Mouse (Mus musculus): Measurements from ENCODE around the gene Stac3. TPM values are rescaled to one million over a fixed set of nuclear protein-coding genes. Genes with fewer than 3 reads are reported as not detected.

Gene Stac3
- polyA plus RNA-seq, 1 experiment = 0.10 TPM

DNA sequence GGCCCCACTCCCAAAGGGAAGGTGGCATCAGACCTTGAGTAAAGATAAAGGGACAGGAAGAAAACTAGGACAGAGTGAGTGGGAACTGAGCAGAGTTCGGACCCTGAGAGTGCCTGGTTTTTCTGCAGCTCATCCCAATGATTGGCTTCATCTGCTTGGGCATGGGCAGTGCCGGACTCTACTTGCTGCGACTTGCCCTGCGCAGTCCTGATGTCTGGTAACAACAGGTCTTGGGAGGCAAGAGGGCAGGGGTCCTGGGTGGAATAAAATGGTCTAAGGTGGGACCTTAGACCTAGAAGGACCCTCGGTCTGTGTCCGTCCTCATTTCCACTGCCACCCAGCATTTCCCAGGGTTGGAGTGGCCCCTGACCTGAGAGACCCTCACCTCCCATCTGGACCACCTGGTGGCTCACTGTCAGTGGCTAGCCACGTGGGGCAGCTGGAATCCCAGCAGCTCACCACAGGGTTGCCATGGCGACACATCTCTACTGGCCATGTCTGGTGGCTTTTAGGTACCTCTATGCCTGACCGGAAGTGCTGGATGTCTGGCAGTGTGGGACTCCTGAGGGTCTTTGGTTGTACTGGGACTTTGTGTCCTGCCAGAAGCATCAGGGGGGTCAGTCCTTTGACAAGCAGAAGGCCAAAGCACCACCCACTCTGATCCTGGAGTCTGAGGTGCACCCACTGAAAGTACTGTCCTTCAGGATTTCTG lies 13.9 kb downstream of the Stac3 start:
- TF ChIP-seq GATA1 (IDR thresholded peaks at IDR 0.05; ENCODE audit: low read length) = no peak

DNA sequence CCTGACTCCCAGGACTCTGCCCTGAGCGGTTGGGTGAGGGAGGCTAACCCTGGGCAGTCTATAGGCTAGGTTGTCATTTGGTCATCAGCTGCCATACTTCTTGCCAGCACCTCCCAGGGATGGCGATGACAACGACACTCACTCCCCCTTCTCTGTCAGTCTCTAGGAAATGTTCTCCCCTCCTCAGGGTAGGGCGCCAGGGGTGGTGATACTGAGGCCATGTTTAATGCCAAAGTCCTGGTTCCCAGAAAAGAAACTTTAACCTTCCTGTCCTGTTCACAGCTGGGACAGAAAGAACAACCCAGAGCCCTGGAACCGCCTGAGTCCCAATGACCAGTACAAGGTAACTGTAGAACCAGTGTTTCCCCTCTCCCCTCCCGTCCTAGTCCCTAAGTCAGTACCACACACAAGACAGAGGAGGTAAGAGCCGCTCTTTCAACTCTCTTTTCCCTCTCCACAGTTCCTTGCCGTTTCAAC lies 14.5 kb downstream of the Stac3 start:
- no peak for TF ChIP-seq GATA1 (IDR thresholded peaks at IDR 0.05; ENCODE audit: low read length)

DNA sequence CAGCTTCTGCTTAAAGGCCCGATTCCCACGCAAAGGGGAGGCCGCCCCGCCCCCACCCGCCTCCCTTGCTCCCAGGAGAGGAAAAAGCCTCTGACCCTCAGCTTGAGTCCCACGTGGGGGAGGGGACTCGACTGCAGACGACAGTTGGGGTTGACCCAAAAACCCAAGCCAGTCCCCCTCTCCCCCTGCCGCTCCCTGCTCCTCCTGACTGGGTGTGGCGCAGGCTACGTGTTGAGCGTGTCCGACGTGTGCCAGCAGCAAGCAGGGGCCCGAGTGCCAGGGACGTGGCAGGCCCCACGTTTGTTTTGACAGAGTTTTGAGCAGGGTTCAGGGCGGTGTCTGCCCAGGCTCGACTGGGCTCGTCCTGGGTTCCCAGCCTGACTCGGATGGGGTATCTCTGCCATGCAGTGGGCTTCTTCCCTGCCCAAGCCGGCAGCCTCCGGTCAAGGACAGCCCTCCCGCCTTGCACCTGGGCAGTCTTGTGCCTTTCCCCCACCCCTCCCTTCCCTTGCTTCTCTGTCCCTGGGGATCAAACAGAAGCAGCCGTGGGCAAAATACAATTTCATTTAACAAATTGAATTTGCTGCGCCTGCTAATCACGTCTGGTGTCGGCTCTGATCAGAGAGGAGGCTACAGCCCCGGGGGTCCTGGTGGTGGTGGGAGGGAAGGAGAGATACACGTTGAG lies 15.2 kb downstream of the Stac3 start:
- TF ChIP-seq GATA1 (IDR thresholded peaks at IDR 0.05; ENCODE audit: low read length) = no peak

DNA sequence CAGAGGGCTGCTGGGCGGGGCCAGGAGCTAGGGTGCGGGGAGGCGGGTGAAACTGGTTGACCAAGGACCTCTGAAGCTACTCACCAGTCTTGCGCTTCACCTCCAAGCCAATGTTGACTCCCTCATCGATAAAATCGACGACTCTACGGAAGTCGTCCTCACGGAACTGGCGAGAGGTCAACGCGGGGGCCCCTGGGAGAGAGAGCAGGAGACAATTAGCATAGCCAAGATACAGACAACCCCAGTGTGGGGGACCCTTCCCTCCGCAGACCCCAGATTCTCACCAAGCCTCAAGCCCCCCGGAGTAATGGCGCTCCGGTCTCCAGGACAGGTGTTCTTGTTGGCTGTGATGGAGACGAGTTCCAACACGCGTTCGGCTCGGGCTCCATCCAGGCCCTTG lies 16.5 kb downstream of the Stac3 start:
- TF ChIP-seq GATA1 (IDR thresholded peaks at IDR 0.05; ENCODE audit: low read length) = no peak

DNA sequence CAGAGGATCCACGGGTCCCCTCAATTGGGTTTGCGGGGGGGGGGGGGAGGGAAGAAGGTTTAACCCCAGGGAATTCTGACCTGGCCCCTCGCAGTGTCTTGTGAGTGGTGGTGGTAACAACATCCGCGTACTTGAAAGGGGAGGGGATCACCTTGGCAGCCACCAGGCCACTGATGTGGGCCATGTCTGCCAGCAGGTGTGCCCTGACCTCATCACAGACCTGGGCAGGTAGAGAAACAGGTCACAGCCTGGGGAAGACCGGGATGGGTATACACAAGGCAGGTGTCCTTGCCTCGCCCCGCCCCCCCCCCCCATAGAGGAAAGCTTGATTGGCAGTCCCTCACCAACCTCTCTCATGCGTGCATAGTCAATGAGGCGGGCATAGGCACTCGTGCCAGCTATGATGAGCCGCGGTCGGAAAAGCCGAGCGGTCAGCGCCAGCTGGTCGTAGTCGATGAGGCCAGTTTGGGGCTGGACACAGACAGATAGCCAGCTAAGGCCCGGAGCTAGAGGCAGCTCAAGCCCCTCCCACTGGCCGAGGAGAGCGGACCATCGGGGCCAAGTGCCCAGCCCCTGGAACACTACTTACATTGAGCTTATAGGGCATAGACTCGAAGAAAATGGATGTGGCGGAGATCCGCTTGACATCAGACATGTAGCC lies 17.7 kb downstream of the Stac3 start:
- no peak for TF ChIP-seq GATA1 (IDR thresholded peaks at IDR 0.05; ENCODE audit: low read length)

DNA sequence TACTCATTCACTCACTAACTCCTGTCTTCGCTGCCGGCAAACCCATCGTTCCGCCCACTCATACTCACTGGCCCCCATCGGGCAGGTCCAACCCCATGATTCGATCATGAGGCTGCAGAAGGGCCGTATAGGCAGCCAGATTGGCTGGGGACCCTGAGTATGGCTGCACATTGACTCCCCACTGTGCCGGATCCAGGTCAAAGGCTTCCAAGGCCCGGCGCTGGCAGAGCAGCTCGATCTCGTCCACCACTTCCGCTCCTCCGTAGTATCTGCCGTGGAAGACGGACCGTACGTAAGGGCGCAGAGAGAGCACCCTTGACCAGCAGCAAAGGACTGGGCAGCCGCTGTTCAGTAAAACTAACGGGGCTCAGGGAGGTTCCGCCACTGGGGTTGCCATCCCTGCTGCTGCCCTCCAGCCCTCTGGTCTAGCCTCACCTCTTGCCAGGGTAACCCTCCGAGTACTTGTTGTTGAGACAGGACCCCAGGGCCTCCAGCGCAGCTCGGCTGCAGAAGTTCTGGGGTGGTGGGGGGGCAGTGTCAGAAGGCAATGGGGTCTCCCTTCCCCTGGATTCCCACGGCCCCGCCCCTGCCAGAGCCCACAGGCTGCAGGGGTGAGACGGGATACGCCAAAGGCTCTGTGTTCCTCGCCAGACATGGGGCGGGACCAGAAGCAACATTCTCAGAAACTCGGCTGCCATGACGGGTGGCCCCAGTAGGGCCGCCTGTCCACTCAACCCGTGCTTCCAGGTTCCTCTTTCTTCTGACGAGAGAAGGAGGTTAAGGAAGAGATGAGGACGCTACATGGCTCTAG lies 18.6 kb downstream of the Stac3 start:
- TF ChIP-seq GATA1 (IDR thresholded peaks at IDR 0.05; ENCODE audit: low read length) = no peak

DNA sequence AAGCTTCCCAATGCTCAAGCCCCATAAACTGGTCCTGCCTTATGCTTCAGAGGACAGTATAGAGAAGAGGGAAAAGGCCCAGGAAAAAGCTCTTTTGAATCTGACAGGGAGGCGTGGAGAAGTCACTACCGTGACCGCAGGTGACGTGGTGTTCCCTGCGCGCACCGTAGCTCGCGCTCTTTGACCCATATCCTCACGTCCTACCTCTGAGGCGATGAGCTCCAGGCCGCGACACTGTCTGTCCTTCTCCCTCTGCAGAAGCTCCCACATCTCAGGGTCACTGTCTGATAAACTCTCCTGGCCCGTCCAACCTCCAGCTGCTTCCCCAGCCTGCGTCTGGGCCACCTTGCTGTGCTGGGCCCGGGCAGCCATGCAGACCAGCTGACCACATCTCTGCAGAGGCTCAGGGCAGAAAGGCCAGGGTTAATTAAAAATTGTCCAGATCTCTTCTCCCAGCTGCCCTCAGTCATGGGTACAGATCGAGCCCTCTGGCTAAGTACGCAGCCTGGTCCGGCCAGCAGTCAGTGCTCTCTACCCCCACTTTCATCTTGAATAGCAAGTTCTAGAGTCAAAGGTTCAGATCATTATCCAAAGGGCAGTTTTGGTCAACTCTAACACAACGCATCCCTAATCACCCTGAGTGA lies 19.4 kb downstream of the Stac3 start:
- TF ChIP-seq GATA1 (IDR thresholded peaks at IDR 0.05; ENCODE audit: low read length) = no peak

DNA sequence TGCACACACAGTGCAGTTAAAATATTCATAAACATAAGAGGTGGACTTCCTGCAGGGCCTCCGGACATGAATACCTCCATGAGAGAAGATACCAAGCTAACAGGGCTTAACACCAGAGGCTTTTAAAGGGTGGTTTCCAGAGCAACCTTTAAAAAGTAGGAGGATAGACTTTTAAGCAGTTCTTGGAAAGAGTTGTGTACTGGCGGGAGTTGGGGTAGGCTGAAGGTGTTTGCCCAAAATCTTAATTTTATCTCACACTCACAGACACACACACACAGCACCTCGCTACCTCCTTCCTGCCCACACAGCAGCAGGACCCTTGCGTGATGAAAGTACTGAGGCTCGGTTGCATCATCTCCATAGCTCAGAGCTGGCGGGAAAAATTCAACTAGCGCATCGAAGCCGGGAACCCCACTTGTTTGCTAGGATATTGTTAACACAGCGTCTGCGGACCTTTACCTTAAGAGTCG lies 20.2 kb downstream of the Stac3 start:
- TF ChIP-seq GATA1 (IDR thresholded peaks at IDR 0.05; ENCODE audit: low read length) = no peak

DNA sequence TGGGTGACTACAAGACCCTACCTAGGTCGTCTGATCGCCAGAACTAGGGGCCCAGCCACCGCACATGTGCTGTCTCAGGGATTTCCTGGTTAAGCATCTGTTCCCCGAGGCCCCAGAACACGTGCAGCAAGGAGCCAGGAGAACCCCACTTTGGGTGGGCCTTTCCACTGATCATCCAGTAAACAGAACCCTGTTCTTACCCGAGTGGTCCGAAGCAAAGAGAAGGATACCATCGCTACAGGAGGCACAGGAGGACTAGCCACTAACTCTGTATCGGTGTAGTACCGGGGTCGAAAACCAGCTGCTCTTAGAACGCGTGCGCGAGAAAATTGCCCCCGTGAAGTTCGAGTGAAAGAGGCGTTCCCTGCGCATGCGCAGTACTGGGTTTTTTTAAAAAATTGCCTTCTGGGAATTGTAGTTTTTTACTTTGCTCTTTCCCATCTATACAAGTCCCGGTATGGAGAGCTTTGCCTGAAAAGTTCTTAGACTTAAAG lies 20.6 kb downstream of the Stac3 start, which contains the start of gene Shmt2:
Gene Shmt2 (minus strand): TSS at position 357 of the 494 bp plus-strand sequence.
- TF ChIP-seq GATA1 (IDR thresholded peaks at IDR 0.05; ENCODE audit: low read length) = no peak

DNA sequence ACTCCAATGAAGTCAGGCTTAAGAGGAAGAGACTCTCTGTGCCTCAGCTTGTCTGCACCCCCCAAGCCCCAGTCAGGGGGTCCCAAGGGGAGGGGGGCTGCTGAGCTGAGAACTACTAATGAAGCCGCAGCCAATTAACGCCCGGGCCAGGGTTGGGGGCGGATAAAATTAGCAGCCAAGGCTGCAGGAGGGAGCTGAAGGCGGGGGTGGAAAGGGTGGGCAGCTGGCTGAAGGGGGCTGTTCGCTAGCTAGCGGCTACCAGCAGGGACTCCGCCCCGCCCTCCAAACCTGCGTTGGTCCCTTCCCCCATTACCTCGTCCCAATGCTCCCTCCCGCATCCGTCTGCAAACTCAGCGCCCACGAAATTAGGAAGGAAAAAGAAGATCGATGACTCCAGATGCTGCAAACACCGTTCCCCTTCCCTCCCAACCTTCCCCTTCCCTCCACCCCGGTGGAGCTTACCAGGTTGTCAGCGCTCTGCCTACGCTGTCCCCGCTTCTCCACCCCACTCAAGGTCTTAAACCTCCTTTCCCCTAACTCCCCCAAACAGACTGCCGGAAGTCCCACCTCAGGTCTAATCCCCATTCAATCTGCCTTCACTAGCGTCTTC lies 23.3 kb downstream of the Stac3 start:
- TF ChIP-seq GATA1 (IDR thresholded peaks at IDR 0.05; ENCODE audit: low read length) = no peak

DNA sequence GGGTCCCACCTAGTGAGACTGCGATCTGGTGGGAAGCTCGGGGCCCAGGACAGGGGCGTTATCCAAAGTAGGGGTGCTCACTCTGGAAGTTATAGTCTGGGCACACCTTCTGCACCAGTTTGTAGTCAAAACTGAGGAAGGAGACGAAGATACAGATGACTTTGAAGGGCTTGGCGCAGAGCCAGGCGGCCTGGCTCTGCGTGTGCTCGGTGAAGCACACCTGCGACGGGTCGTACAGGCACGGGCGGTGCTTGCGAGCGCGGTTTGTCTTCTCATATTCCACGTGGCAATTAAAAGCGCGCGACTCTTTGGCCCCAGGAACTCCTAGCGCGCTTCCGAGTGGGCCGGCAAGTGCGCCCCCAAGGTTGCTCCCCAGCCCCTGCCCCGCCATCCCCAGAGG lies 24.6 kb downstream of the Stac3 start:
- no peak for TF ChIP-seq GATA1 (IDR thresholded peaks at IDR 0.05; ENCODE audit: low read length)

DNA sequence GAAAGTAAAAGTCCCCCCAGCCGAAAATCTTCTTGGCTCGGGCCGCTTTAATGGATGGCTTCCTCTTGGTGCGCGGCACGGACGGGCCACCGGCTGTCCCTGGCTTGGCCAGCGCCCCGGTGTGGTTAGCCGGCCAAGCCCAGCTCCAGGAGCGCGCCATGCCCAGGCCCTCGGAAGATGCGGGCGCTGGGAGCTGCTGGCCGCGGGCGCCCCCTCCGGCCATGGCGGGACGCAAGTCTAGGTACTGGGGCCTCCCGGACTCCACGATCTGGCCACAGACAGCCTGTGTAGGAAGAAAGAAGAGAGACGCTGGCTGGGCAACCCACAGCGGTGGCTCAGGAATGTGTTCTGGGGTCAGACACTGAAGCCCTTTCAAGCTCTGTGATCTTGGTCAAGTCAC lies 25.2 kb downstream of the Stac3 start:
- no peak for TF ChIP-seq GATA1 (IDR thresholded peaks at IDR 0.05; ENCODE audit: low read length)

DNA sequence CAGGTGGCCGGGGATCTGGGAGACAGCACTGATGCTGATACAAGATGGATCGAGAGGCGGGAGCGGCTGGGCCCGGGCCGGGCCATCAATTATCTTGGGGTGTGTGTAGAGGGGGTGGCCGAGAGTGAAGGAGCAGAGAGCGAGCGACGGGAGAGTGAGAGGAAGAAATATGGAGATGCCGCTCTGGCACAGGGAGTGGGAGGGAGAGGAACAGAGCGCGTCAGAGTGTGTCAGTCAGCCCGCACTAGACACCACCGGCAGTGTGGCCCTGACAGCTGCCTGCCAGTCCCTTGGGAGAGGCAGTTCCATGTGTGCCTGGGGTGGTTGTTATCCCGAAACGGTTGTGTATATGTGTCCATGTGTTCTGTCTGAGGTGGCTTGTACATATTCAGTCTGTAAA lies 26.0 kb downstream of the Stac3 start:
- TF ChIP-seq GATA1 (IDR thresholded peaks at IDR 0.05; ENCODE audit: low read length) = no peak

DNA sequence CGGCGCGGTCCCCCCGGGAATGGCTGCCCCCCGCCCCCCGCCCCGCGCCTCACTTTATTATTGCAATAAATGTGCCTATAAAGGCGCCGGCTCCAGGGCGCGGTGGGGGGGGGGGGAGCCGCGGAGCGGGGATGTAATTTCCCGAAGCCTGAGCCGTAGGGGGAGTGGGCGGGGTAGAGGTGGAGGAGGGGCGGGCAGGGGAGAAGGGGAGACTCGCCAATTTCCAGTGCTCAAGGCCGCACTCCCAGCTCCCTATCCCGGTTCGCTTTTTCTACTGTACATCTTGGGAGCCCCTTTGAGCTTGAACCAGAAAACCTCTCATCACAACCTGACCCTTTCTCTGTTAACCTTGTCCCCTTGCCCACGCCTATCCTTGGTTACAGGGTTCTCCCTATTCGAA lies 29.5 kb downstream of the Stac3 start:
- no peak for TF ChIP-seq GATA1 (IDR thresholded peaks at IDR 0.05; ENCODE audit: low read length)

Measured in G1E-ER4 (cell line).